Mouse (Mus musculus): ENCODE measurements at regions not wholly inside any gene's neighbourhood (a gene's known extent, or its start where the extent isn't known, plus 50 kb on each side); places are given as distances from the start of the nearest gene placed in this dataset.

DNA sequence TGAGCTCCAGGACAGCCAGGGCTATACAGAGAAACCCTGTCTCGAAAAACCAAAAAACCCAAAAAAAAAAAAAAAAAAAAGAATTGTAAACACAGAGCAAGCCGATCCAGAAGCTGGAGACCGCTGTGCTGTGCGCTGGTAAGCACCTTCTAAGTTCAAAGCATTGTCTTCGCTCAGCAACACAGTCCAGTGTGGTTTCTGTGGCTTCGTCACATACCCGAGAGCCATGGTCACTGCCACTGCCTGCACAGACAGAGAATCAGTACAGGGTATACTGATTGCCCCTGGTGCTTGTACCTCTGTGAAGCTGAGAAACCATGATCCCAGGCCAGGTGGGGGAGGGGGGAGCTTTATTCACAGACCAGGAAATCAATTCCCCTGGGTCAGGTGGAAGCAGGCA lies 51.6 kb upstream of the Foxq1 start:
- no peak for DNase-seq

DNA sequence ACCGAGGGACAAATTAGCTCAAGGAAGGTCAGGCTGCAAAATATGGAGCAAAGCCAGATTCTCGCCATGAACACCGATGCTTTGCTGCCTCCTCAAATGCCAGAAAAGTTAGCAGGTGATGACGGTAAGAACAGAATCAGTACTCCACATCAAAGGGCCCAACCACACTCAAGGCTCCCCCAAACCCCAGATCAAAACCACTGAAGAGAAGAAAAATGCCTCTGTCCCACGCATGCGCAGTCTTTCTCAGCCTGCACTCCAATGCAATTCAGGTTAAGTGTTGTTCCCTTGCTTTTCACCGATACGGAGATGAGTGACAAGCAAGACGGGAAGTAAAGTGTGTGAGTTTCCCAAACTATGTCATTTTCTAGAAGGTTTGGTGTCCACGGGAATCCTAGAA lies 50.5 kb upstream of the Foxq1 start:
- no peak for DNase-seq

Data from heart, adult 18-20 months (tissue).